Mouse (Mus musculus): ENCODE results near the gene R3hcc1l. TPM values are rescaled to one million over a fixed set of nuclear protein-coding genes. Genes with fewer than 3 reads are reported as not detected.
A peak's percentile ranks its signal among the peaks of the same experiment; 100 is the strongest.

Gene R3hcc1l
- polyA plus RNA-seq (2015; fragmentation: Nextera tagmentation; extraction: Ambion mirVana) = 10.3 and 11.3 TPM in 2 replicates

DNA sequence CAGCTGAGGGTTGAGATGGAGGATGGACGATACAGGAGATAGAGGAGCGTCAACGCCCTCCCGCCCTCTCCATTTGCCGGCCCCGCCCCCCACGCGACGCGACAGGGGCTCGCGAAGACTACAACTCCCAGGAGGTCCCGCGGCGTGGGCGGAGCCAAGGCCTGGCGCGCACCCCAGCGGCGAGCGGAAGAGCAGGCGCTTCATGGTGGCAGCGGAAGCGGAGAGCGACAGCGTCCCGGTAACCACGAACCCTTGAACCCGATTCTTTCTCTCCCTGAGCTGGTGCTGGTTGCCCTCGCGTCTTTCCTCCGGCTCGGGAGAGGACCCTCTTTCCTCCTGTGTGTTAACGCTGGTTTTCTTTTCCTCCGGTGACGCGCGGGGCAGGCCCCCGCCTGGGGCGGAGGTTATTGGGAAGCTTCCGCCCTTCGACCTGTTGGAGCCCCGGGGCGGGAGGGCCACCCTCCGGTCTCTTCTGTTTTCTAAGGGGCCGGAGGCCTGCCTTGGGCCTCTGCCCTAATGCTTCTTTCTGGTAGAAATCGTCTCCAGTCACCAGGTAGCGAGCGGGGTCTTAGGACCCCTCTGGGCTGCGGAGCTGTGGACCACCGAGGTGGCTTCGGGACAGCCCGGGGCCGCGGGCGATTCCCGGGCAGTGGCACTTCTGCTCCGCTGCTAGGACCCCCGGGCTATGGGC, at the start of gene R3hcc1l:
Gene R3hcc1l, plus strand, starts transcription at position 140 of the 691 bp plus-strand sequence.
- Histone ChIP-seq H3K4me2 (replicated peaks; ENCODE audit: low read depth) (peak within 1 kb of the TSS; percentile 79), H3K27me3 (ENCODE audit: control insufficient read depth, insufficient read depth, low read length) (no peaks in the 10 kb centered on the region), H3K9me3 (ENCODE audit: control insufficient read depth, low read length) (no peaks in the 10 kb centered on the region), H3K36me3 (ENCODE audit: control insufficient read depth, insufficient read depth, low read length) (no peaks in the 10 kb centered on the region), H3K27ac (replicated peaks) (peak within 1 kb of the TSS; percentile 86), H3K4me3 (ENCODE audit: low read depth, low read length) (peak within 1 kb of the TSS; percentile 95), H3K9ac (ENCODE audit: low read length) (peak within 1 kb of the TSS; percentile 89), H3K4me1 (replicated peaks; ENCODE audit: control insufficient read depth, insufficient read depth) (peaks cover 4% of the 10 kb centered on the region; the same call in 1 of the 2 replicates)
- DNase-seq (ENCODE audit: low spot score) = peak; percentile 96
- WGBS = under 1% methylated on average over 57 of the region's 59 CpGs
- ATAC-seq (ENCODE audit: low FRiP score, low TSS enrichment) = peak; percentile 97
- TF ChIP-seq EP300 (optimal IDR thresholded peaks at IDR 0.05) (no peak), CTCF (IDR thresholded peaks at IDR 0.05; ENCODE audit: low read depth) (peak; percentile 78)

DNA sequence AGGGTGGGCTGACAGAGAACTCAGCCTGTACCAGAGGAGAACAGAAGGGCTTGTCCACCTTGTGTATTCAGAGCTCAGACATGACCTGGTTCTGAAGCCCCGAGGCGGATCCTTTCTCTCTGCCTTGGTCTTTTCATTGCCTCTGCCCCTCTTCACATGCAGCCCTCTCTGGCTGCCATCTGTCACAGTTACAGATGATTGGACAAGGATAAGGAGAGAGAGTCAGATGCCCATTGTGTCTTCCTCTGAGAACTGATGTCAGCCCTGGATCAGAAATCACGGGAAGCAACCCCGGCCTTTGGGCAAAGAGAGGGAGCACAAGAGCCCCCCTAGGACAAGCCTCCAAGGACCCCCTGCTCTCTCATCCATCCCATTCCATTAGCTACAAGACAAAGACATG, 47.0 kb upstream of the R3hcc1l start:
- H3K9ac ChIP-seq (ENCODE audit: low read length) = no peak overlapping the region
- H3K9me3 ChIP-seq (ENCODE audit: control insufficient read depth, low read length) = no peaks in the 10 kb centered on the region
- no peak for ATAC-seq (ENCODE audit: low FRiP score, low TSS enrichment)
- no peaks in the 10 kb centered on the region for H3K36me3 ChIP-seq (ENCODE audit: control insufficient read depth, insufficient read depth, low read length)
- no peak for TF ChIP-seq EP300 (optimal IDR thresholded peaks at IDR 0.05)
- no peak for DNase-seq (ENCODE audit: low spot score)
- H3K4me3 ChIP-seq (ENCODE audit: low read depth, low read length) = no peak overlapping the region
- no peaks in the 10 kb centered on the region for H3K27me3 ChIP-seq (ENCODE audit: control insufficient read depth, insufficient read depth, low read length)
- H3K27ac ChIP-seq (replicated peaks) = no peak overlapping the region
- no peaks in the 10 kb centered on the region for H3K4me1 ChIP-seq (replicated peaks; ENCODE audit: control insufficient read depth, insufficient read depth)
- WGBS = 89% methylated on average over 4 of the region's 4 CpGs
- no peak overlapping the region for H3K4me2 ChIP-seq (replicated peaks; ENCODE audit: low read depth)

DNA sequence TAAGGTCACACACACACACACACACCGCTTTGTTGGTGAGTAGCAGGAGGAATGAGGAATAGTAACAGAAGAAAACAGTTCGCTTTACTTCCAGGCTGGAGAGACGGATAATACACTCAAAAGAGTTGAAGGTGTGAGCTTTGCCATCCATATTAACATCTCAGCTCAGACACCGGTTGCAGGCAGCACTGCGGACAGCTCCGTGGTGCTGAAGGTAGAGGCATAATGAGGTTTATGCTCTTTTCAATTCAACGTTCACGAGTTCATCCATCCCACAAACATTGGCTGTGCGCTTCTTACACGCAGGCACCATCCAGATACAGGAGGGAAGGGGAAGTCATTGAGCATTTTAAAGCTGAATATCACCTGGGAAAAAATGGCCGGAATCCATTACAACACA, 45.7 kb upstream of the R3hcc1l start:
- Histone ChIP-seq H3K4me3 (ENCODE audit: low read depth, low read length) (no peak overlapping the region), H3K9me3 (ENCODE audit: control insufficient read depth, low read length) (no peaks in the 10 kb centered on the region), H3K36me3 (ENCODE audit: control insufficient read depth, insufficient read depth, low read length) (no peaks in the 10 kb centered on the region), H3K9ac (ENCODE audit: low read length) (no peak overlapping the region), H3K27ac (replicated peaks) (no peak overlapping the region), H3K4me1 (replicated peaks; ENCODE audit: control insufficient read depth, insufficient read depth) (no peaks in the 10 kb centered on the region), H3K4me2 (replicated peaks; ENCODE audit: low read depth) (no peak overlapping the region), H3K27me3 (ENCODE audit: control insufficient read depth, insufficient read depth, low read length) (no peaks in the 10 kb centered on the region)
- WGBS = 24% methylated on average over 11 of the region's 11 CpGs
- TF ChIP-seq CTCF (IDR thresholded peaks at IDR 0.05; ENCODE audit: low read depth) (no peak), EP300 (optimal IDR thresholded peaks at IDR 0.05) (no peak)
- DNase-seq (ENCODE audit: low spot score) (peak; percentile 53), ATAC-seq (ENCODE audit: low FRiP score, low TSS enrichment) (no peak)

DNA sequence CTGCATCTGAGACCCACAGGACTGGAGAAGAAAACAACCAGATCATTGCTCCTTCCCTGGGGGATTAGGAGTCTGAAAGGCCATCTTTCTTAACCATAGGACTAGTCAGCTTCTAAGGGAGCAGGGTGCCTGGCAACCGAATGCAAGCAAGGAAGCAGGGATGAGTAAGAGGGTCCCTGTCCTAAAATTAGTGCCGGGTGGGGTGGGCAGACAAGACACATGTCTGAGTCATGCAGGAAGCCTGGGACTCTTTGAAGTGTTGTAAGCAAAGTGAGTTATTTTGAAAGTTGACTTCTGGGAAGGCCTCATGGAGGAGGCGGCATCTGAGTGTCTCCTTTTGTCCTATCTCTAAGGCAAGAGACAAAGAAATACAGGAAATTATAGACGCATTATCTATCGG, 40.8 kb upstream of the R3hcc1l start:
- TF ChIP-seq EP300 (optimal IDR thresholded peaks at IDR 0.05) (no peak), CTCF (IDR thresholded peaks at IDR 0.05; ENCODE audit: low read depth) (no peak)
- no peak for DNase-seq (ENCODE audit: low spot score)
- no peak for ATAC-seq (ENCODE audit: low FRiP score, low TSS enrichment)
- H3K27ac ChIP-seq (replicated peaks) = no peak overlapping the region
- H3K4me2 ChIP-seq (replicated peaks; ENCODE audit: low read depth) = no peak overlapping the region
- no peaks in the 10 kb centered on the region for H3K27me3 ChIP-seq (ENCODE audit: control insufficient read depth, insufficient read depth, low read length)
- H3K9ac ChIP-seq (ENCODE audit: low read length) = no peak overlapping the region
- H3K9me3 ChIP-seq (ENCODE audit: control insufficient read depth, low read length) = no peaks in the 10 kb centered on the region
- no peak overlapping the region for H3K4me3 ChIP-seq (ENCODE audit: low read depth, low read length)
- WGBS = 75% methylated on average over 5 of the region's 5 CpGs
- no peaks in the 10 kb centered on the region for H3K4me1 ChIP-seq (replicated peaks; ENCODE audit: control insufficient read depth, insufficient read depth)
- no peaks in the 10 kb centered on the region for H3K36me3 ChIP-seq (ENCODE audit: control insufficient read depth, insufficient read depth, low read length)

DNA sequence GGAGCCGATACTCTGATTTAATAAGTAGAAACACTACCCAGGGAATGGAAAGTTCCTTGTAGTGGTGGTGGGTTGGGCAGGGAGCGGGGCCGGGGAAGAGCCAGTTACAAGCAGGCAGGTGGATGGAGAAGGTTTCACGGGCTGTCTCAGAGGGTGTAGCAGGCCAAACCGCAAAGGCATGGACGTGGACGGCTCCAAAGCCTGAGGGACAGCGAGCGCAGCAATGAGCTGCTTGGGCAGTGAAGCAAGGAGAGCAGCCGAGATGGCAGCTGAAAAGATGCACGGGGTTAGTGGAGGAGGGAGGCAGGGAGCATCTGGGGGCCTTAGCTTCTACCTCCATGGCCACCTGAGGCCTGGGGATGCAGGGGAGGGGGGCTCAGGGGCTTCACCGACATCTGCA, 40.3 kb upstream of the R3hcc1l start:
- 54% methylated on average over 12 of the region's 12 CpGs for WGBS
- no peaks in the 10 kb centered on the region for H3K36me3 ChIP-seq (ENCODE audit: control insufficient read depth, insufficient read depth, low read length)
- TF ChIP-seq EP300 (optimal IDR thresholded peaks at IDR 0.05) (no peak), CTCF (IDR thresholded peaks at IDR 0.05; ENCODE audit: low read depth) (no peak)
- H3K4me1 ChIP-seq (replicated peaks; ENCODE audit: control insufficient read depth, insufficient read depth) = no peaks in the 10 kb centered on the region
- no peak for ATAC-seq (ENCODE audit: low FRiP score, low TSS enrichment)
- no peak overlapping the region for H3K27ac ChIP-seq (replicated peaks)
- no peaks in the 10 kb centered on the region for H3K27me3 ChIP-seq (ENCODE audit: control insufficient read depth, insufficient read depth, low read length)
- no peak overlapping the region for H3K4me3 ChIP-seq (ENCODE audit: low read depth, low read length)
- DNase-seq (ENCODE audit: low spot score) = no peak
- H3K9ac ChIP-seq (ENCODE audit: low read length) = no peak overlapping the region
- H3K9me3 ChIP-seq (ENCODE audit: control insufficient read depth, low read length) = no peaks in the 10 kb centered on the region
- no peak overlapping the region for H3K4me2 ChIP-seq (replicated peaks; ENCODE audit: low read depth)

- no peaks in the 10 kb centered on the region for H3K27me3 ChIP-seq (ENCODE audit: control insufficient read depth, insufficient read depth, low read length)
- no peak overlapping the region for H3K4me3 ChIP-seq (ENCODE audit: low read depth, low read length)
- ATAC-seq (ENCODE audit: low FRiP score, low TSS enrichment) = no peak
- no peaks in the 10 kb centered on the region for H3K36me3 ChIP-seq (ENCODE audit: control insufficient read depth, insufficient read depth, low read length)
- TF ChIP-seq EP300 (optimal IDR thresholded peaks at IDR 0.05) (no peak), CTCF (IDR thresholded peaks at IDR 0.05; ENCODE audit: low read depth) (no peak)
- no peaks in the 10 kb centered on the region for H3K9me3 ChIP-seq (ENCODE audit: control insufficient read depth, low read length)
- 25% methylated on average over 7 of the region's 7 CpGs for WGBS
- H3K27ac ChIP-seq (replicated peaks) = no peak overlapping the region
- DNase-seq (ENCODE audit: low spot score) = no peak
- no peak overlapping the region for H3K9ac ChIP-seq (ENCODE audit: low read length)
- H3K4me1 ChIP-seq (replicated peaks; ENCODE audit: control insufficient read depth, insufficient read depth) = no peaks in the 10 kb centered on the region
- no peak overlapping the region for H3K4me2 ChIP-seq (replicated peaks; ENCODE audit: low read depth)
These were observed 33.1 kb upstream of the R3hcc1l start for GRCm38 (mm10) chr19:42485443-42485842.
